Mouse (Mus musculus) kidney, postnatal 0 days (tissue): ENCODE data around the gene Tsn. TPM values are rescaled to one million over a fixed set of nuclear protein-coding genes. Genes with fewer than 3 reads are reported as not detected.

Experiments
- ATAC-seq: fragments of 200-750 bp; cut with Nextera tagmentation; replicated peaks from 2 replicates; pipeline ENCODE4 v1.8.0; 2017; ENCODE audit warnings: low read depth, moderate number of reproducible peaks, moderate TSS enrichment, moderate library complexity; ENCODE audit not compliant: low FRiP score
- DNase-seq: peaks from one replicate; pipeline ENCODE4 v3.0.0-alpha.2; 2016; ENCODE audit warnings: low spot score
- H3K27ac ChIP-seq: fragments of 300-500 bp; sonication (generic); 2 replicates; pipeline ENCODE4 v1.5.1; 2014; ENCODE audit warnings: mild to moderate bottlenecking
- H3K27me3 ChIP-seq: fragments of 300-500 bp; sonication (generic); 2 replicates; pipeline ENCODE4 v1.6.1; 2014; ENCODE audit warnings: low read length, mixed read lengths; ENCODE audit not compliant: insufficient read depth
- H3K36me3 ChIP-seq: fragments of 300-500 bp; sonication (generic); 2 replicates; pipeline ENCODE4 v1.6.1; 2014; ENCODE audit warnings: low read length, mixed read lengths; ENCODE audit not compliant: insufficient read depth
- H3K4me1 ChIP-seq: fragments of 300-500 bp; sonication (generic); replicated peaks from 2 replicates; pipeline ENCODE4 v1.6.1; 2014; ENCODE audit warnings: antibody characterized with exemption, low read length, mixed read lengths; ENCODE audit not compliant: insufficient read depth
- H3K4me2 ChIP-seq: fragments of 300-500 bp; sonication (generic); 2 replicates; pipeline ENCODE4 v1.6.1; 2014; ENCODE audit warnings: mild to moderate bottlenecking, low read length, moderate library complexity, mixed read lengths
- H3K4me3 ChIP-seq: fragments of 300-500 bp; sonication (generic); replicated peaks from 2 replicates; pipeline ENCODE4 v1.5.1; 2014; ENCODE audit warnings: low read depth, low read length
- H3K9ac ChIP-seq: fragments of 300-500 bp; sonication (generic); 2 replicates; pipeline ENCODE4 v1.6.1; 2014; ENCODE audit warnings: low read depth, low read length
- H3K9me3 ChIP-seq: fragments of 300-500 bp; sonication (generic); replicated peaks from 2 replicates; pipeline ENCODE4 v1.6.1; 2016; ENCODE audit warnings: low read length, inconsistent platforms, mixed read lengths
- CTCF ChIP-seq: IDR thresholded peaks from 2 replicates; pipeline ENCODE4 v1.5.1; 2016; ENCODE audit warnings: antibody characterized with exemption, low read depth, mild to moderate bottlenecking, moderate library complexity
- WGBS: fragments of 180-500 bp; shearing (Covaris S2); extraction: QIAGEN DNeasy Blood & Tissue Kit; methylation state at CpG from one replicate; pipeline ENCODE4 v1.1.7; 2014; 5-methylcytosine and 5-hydroxymethylcytosine counted together
- polyA plus RNA-seq: library from polyadenylated mRNA; unstranded; fragments of >200 nt; fragmentation: Nextera tagmentation; extraction: Ambion mirVana; gene quantifications from 2 replicates; pipeline ENCODE4 v1.2.1, GENCODE M21; 2015

Tsn gene
- 273 and 290 TPM in 2 replicates for polyA plus RNA-seq

- DNase-seq = no peak
- WGBS = 51% methylated on average over 12 of the region's 12 CpGs
- no peak for TF ChIP-seq CTCF
- ATAC-seq = no peak
- Histone ChIP-seq H3K4me3 (peak within 1 kb of the TSS; percentile 82), H3K4me1 (peaks cover 6% of the 10 kb centered on the region), H3K27me3 (no peaks in the 10 kb centered on the region), H3K4me2 (peak within 1 kb of the TSS; percentile 73), H3K36me3 (0 out of 2 replicates have a peak, but pooled peaks cover 6% of the 10 kb centered on the region), H3K27ac (peak within 1 kb of the TSS; percentile 95), H3K9me3 (no peaks in the 10 kb centered on the region), H3K9ac (peak within 1 kb of the TSS; percentile 80)
These were observed at the start of gene Tsn for GRCm38 (mm10) chr1:118311622-118312326. Gene Tsn, minus strand, starts transcription at chr1:118311739.

- no peak for TF ChIP-seq CTCF
- Histone ChIP-seq H3K4me1 (no peaks in the 10 kb centered on the region), H3K4me2 (no peak overlapping the region), H3K27ac (no peak overlapping the region), H3K9ac (no peak overlapping the region), H3K27me3 (no peaks in the 10 kb centered on the region), H3K9me3 (no peaks in the 10 kb centered on the region), H3K36me3 (no peaks in the 10 kb centered on the region), H3K4me3 (no peak overlapping the region)
- DNase-seq = no peak
- ATAC-seq = no peak
- WGBS = 68% methylated on average over 6 of the region's 6 CpGs
These were observed 47.7 kb upstream of the Tsn start for GRCm38 (mm10) chr1:118359071-118359761.

- 78% methylated on average over 3 of the region's 3 CpGs for WGBS
- Histone ChIP-seq H3K4me3 (no peak overlapping the region), H3K27me3 (no peaks in the 10 kb centered on the region), H3K4me2 (no peak overlapping the region), H3K9ac (no peak overlapping the region), H3K27ac (no peak overlapping the region), H3K9me3 (no peaks in the 10 kb centered on the region), H3K4me1 (no peaks in the 10 kb centered on the region), H3K36me3 (no peaks in the 10 kb centered on the region)
- no peak for TF ChIP-seq CTCF
- DNase-seq (no peak), ATAC-seq (no peak)
These were observed 38.4 kb upstream of the Tsn start for GRCm38 (mm10) chr1:118349922-118350321.

GRCm38 (mm10) chr1:118343649-118344435 is 32.3 kb upstream of the Tsn start:
- 22% methylated on average over 6 of the region's 6 CpGs for WGBS
- Histone ChIP-seq H3K9me3 (no peaks in the 10 kb centered on the region), H3K27me3 (no peaks in the 10 kb centered on the region), H3K4me3 (no peak overlapping the region), H3K4me1 (peaks cover 5% of the 10 kb centered on the region), H3K9ac (no peak overlapping the region), H3K36me3 (no peaks in the 10 kb centered on the region), H3K4me2 (no peak overlapping the region), H3K27ac (peak overlapping the region; percentile 70)
- ATAC-seq (peak; percentile 94), DNase-seq (peak; percentile 58)
- peak; percentile 52 for TF ChIP-seq CTCF

- 33% methylated on average over 5 of the region's 5 CpGs for WGBS
- H3K4me1 ChIP-seq = no peaks in the 10 kb centered on the region
- DNase-seq = no peak
- TF ChIP-seq CTCF = no peak
- no peaks in the 10 kb centered on the region for H3K9me3 ChIP-seq
- H3K4me2 ChIP-seq = no peak overlapping the region
- no peaks in the 10 kb centered on the region for H3K27me3 ChIP-seq
- no peak overlapping the region for H3K4me3 ChIP-seq
- ATAC-seq = no peak
- no peak overlapping the region for H3K9ac ChIP-seq
- no peak overlapping the region for H3K27ac ChIP-seq
- H3K36me3 ChIP-seq = peaks cover 14% of the 10 kb centered on the region; the same call in 1 of the 2 replicates
These were observed 26.4 kb upstream of the Tsn start for GRCm38 (mm10) chr1:118337921-118338320.

- Histone ChIP-seq H3K36me3 (peaks cover 34% of the 10 kb centered on the region), H3K4me3 (no peak overlapping the region), H3K4me1 (no peaks in the 10 kb centered on the region), H3K9ac (no peak overlapping the region), H3K9me3 (no peaks in the 10 kb centered on the region), H3K4me2 (no peak overlapping the region), H3K27ac (no peak overlapping the region), H3K27me3 (no peaks in the 10 kb centered on the region)
- ATAC-seq (no peak), DNase-seq (peak; percentile 59)
- peak; percentile 62 for TF ChIP-seq CTCF
These were observed 24.3 kb upstream of the Tsn start for GRCm38 (mm10) chr1:118335847-118336246.
